Mouse (Mus musculus) urinary bladder, postnatal 25 days (tissue): ENCODE data around the gene Cbr4.

Experiments used
- DNase-seq: peaks from one replicate; pipeline ENCODE4 v3.0.0; 2022; ENCODE audit warnings: low spot score

Cbr4 gene

DNA sequence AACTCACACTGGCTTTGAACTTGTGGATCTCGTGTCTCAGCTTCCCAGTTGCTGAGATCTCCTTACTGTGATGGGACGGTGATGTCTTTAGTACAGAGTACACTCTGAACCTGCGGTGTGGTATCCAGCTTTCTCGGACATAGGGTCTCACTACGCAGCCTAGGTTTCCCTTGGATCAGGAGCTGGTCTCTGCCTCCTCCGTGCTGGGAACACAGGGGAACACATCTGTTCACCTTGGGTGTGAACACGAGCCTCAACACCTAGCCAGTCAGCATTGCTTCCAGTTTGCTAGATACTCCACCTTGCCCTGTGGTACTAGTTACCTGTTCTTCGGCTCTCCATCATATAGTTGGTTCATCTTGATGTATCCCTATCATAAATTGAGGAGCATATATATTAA lies 1.1 kb downstream of the Cbr4 start:
- no peak for DNase-seq

DNA sequence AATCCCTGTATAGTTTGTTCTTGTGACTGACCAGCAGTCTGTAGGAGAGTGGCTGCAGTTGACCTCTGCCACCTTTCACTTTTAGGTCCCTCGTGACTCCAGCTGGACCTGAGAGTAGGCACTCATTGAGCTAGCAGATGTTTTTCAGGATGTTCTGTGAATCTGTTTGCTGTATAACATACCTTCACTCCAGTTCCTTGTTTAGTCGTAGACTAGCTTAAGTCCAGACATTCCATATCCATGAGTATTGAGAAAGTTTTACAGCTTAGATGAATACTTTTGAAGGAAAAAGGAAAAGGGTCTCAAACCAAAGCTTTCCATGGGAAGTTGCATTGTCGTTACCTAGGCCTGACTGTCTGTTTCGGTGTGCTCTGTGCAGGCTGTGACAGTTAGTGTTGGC lies 9.6 kb downstream of the Cbr4 start:
- DNase-seq, result no peak

DNA sequence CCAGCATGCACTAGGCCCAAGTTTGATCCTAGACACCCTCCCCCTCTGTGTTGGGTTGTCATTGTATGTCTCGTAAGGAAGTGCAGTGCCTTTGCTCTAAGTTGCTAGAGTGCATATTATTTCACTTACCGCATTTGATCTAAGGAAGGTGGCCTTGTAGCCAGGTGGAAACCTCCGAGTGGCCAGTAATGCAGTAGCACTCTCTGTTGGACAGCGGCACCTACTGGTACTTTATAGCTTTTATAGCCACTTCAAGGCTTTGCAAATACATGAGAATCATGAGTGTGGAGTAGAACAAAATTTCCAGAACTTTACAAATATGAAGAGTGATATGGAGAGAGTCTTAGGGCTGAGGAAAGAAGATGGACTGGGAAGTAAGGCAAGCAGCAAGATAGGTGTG lies 11.5 kb downstream of the Cbr4 start:
- DNase-seq, result no peak

DNA sequence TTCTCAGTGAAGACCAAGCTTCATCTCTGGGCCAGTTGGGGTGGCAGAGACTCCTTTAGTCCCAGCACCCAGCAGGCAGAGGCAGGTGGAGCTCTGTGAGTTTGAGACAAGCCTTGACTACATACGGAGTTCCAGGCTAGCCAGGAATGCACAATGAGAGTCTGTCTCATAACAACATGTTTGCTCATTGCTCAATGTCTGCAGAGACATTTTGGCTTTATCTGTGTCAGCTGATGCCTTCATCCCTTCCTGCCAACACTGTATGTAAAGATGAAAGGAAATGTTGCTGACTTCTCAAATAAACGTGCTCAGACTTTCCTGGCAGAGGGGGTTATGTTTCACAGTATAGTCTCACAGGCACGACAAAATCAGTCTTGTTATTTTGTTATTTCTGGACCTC lies 13.4 kb downstream of the Cbr4 start:
- no peak for DNase-seq

DNA sequence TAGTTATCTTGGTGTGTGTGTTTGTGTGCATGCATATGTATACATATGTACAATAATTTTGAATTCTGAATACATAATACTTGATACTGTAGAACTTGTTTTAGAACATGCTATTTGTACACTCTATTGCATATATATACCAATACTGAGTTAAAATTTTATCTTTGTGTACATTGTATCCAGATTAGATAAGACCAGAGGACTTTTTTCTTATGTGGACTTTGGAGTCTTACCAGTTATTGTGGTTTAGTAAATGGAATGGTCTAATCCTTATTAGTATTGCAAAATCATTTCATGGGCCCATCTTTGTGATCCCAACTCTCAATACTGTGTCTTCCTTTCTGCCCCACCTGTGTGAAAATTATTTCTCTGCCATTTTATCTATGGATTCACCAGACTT lies 14.7 kb downstream of the Cbr4 start:
- no peak for DNase-seq

DNA sequence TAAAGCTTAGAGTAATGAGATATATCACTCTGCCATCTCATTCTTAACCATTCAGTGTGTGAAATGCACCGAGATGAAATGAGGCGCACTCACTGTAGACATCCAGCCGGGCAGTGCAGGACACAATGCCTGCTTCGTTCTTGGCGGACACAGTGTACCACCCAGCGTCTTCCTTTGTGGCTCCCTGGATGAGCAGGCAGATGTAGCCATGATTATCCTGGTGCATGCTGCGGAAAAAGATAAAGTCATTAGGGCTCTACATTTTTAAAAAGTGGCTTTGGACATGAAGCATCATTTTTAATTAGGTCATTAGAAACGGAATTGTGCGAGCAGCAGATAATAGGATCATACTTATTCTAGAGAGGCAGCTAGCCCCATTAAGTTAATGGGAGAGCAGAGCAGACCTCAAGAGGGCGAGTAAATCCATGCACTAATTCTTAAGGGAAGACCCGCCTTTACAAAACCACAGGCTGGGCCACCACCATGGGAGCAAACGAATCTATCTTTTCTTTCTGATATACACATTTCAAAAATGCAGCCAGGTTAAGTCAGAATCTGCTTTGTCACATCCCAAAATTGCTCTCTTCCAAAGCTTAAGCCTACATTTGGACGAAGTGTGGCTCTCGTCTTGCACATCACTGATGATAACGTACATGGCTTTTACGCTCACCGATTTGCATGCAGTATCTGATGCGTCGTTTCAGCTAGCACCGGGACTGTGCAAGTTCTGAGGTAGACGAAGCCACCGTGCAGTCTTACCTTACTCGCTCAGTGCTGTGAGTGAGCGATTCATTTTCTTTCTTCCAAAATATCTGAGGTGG lies 27.8 kb downstream of the Cbr4 start:
- DNase-seq, result no peak

DNA sequence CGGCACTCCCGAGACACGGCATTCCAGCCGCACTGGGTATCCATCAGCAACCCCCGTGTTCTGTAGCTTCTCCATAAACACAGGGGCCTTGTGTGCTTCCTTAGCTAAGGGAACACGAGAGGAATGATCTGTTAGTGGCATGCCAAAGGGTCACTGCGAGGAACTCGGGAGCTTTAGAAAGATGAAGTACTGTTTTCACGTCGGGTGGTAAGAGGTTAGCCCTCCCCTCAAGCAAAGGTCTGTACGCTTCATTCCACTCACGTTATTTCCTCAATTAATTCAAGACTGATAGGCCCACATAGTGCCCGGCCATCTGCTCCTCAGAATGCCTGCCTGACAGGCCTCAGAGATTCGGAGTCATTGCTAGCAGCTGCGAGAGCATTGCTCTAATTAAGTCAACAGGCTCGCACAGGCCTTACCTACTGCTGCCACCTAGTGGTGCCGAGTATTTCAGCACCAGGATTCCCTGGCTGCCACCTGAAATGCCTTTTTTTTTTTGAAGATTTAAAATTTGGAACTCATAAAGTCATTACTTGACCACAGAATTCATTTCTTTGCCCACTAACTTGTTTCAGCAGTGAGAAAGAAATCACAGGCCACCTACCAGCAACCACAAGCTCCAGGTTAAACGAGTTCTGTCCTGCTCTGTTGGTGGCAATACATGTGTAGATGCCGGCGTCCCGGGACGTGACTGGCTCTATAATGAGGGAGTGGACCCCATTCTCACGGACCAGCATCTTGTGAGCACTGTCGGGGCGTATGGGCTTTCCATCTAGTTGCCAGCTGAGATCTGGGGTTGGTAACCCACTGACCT lies 28.6 kb downstream of the Cbr4 start:
- peak; percentile 78 for DNase-seq

DNA sequence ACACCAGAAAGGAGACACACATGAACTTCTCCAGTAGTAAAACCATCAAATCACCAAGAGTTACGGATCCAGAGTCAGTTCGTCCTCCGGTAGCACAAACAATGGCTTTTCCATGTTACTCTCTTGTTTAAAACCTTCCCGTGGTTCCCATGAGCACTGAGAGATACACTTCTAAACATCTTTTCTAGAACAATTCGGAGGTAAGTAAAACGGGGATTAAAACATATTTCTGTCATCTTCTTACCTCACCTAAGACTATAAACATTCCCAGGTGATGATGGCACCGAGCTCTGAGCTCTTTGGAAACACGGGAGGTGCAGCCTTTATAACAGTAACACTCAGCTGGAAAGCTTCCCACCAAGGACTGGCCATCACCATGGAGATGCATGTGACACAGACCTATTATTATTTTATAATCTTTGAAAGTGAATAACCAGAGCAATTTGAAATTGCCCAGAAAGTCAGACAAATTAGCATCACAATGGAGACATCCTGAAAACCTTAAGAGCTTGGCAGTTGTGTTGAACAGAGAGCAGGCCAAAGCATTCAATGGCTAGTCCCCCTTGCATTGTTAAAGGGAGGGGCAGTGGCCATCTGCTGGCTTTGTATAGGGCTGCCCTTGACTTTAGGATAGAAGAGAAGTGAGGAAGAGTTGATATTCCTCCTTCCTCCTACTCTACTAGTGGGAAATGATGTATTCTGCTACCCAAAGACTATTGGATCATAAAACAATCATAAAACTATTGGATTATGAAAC lies 29.4 kb downstream of the Cbr4 start:
- DNase-seq, result no peak

DNA sequence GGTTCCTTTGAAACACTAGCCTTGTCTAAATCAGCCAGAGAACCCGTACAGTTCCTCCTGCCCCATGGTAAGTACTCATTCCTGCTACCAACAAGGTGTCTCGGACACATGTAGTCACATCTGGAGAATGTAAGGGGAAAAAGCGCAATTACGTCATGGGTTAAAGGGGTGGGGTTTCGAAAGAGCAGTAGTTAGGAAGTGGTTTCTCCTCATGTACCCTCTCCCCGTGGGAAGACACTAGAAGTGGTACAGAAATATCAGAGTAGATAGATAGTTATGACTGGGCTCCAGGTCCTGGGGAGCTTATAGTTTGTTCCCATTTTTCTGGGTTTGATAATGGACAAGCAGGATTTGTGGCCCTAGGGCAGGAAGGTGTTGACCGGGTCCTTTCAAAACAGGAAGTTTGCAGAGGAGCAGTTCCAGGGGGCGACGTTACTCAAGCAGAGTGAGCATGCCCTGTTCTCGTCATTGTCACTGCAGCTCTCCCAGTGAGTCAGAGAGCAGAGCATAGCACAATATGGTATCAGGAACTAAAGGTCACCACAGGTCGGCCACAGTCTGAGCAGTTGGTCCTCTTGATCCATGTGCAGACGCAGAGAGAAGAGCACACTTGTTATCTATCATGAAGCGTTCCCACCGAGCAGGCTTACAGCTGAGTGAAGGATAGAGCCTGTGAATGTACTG lies 30.1 kb downstream of the Cbr4 start:
- no peak for DNase-seq

DNA sequence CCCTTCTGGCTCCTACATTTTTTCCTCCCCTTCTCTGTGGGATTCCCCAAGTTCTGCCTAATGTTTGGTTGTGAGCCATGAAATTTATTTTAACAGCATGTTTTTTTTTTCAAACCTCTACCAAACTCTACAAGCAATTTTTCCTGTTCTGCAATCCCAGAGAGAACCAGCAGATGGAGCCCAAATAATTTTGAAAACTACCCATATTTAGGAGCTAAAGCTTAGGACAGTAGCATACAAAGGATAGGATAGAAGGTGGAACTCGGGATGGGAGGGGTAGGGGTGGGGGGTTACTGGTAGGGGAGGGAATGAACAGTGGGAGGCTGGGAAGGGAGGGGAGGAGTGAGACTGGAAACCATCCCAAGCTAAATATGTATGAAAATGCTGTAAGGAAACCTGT lies 34.6 kb downstream of the Cbr4 start:
- peak; percentile 15 for DNase-seq

DNA sequence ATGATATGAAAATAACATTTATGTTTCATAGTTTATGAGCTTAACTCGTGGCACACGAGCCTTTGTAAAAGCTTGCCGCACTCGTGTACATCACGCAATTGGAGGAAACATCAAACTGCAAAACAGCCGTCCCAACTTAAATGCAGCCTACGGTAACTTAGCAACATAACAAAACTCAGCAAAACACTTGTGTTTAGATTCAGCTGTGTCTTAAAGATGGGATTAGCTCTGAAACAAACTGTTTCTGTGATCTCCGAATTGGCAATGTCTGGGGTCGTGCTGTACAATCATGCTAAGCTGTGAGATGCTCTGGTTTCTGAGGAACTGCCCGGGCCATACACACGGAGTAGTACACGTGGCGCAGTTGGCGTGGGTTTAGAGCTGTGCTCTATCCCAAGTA lies 39.5 kb downstream of the Cbr4 start:
- DNase-seq, result no peak

DNA sequence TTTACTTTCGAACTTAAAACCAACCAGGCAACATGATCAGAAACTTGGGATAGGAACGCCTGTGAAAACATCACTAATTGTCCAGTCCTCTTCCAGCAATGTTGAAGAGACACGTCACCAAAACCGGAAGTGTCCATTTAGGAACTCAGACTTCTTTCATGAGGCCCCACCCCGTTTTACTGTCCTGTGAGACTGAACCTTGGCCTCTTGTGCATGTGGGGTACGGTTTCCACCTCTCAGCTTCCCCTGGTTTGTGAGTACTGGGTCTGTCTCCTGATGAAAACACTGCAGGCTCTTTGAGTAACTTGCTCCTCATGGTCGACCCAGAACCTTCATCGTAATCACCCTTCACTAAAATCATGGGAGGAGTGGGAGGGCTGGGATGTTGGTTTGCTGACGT lies 40.7 kb downstream of the Cbr4 start:
- no peak for DNase-seq

DNA sequence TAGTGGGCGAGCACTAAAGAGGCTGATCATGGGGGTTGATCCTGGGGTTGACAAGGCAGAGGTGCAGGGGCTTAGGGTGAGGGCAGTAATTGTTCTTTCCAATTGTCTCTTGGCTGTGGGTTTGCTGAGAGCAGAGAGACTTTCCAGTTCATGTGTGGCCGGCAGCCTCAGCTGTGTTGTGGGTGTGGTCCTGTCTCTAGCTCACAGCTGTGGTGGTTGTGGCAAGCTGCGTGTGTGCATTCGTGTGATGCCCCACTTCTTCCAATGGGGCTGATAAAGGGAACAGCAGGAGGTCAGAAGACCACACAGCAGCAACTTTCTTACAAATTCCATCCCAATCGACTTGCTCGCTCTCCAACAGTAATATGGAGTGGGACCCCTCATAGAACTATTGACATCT lies 41.1 kb downstream of the Cbr4 start:
- DNase-seq, result no peak

DNA sequence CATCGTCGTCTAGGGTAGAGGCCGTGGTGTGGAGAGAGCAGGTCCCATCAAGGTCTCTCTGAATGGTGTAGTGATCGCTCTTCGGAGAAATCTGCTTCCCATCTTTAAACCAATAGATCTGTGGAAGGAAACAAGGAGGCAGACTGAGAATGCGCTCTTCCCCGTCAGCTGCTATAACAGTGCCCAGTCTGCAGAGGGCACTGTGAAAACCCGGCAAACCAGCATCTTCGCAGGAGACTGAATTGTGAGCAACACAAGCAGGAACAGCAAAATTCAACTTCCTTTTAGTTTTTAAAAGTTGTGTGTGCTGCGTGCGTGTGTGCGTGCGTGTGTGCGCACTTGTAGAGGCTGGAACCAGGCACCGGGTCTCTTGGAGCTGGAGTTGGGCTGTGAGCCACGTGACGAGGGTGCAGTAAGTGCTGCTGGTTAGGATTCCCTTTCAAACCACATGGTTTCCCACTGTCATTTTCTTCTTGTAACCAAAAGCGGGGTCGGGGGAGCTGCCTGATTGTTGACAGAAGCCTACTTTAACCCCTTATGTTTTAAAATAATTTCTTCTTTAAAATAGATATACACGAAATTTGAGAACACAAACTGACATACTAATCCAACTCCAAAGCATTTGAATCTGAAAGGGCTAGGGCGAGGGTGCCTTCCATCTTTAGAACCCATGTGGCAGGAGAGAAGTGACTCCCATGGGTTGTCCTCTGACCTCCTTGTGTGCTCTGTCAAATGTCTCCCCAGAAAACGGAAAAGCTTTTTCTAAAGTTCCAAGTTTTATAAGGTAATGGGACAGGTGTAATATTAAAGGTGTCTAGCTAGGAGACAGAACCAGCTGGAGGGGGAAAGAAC lies 44.6 kb downstream of the Cbr4 start:
- no peak for DNase-seq

DNA sequence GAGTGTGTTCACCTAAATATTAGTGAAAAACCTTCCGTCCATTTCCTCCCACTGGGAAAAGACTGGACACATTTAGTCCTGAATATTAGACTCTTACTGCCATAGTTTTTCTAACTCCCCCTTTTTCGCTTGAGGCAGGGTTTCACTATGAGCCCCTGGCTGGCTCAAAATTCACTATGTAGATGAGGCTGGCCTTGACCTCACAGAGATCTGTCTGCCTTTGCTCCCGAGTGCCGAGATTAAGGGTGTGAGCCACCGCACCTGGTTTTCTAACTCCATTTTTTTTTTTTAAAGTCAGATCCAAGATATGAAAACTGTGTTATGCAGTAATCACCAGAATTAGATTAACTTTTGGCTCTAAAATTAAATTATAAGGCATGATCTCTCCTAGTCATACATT lies 45.3 kb downstream of the Cbr4 start:
- no peak for DNase-seq

DNA sequence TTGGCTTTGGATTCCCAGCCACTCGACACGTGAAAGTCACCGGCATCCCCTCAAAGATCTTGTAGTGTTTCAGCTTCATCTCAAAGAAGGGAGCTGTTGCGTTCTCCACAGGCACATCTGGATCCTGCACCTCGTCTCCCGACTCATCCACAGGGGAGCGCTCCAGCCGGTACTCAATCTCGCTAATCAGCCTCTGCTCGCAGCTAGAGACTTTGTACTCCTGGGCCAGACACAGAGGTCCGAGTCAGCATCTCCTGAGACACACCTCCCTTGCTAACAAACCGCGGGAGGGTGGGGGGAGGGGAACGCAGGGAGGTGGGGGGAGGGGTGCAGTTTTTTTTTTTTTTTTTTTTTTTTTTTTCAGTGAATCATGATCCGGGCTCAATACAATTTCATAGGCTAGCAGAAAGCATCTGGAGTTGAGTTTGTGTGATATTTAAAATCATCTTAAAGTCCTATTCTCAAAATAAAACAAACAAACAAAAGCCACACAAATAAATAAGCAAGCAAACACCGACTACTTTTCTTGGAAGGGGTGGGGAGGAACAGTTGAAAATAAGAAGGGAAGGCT lies 45.9 kb downstream of the Cbr4 start:
- no peak for DNase-seq

DNA sequence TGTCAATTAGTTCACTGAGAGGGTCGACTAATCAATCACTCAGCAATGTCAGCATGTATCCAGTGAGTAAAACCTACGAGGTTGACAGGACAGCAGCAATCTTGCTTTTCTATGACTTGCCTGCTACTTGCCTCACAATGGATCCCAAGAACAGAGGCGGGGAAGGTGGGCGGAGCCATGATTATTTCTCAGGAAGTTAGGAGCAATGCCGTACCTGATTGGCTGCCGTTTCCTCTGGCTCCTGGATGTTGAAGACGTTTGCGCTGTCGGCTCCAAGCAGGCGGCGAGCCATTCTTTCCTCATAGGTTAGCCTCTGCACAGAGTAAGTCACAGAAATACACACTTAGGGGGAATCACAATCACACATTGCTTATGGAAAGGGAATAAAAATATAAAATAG lies 47.9 kb downstream of the Cbr4 start:
- DNase-seq, result no peak

DNA sequence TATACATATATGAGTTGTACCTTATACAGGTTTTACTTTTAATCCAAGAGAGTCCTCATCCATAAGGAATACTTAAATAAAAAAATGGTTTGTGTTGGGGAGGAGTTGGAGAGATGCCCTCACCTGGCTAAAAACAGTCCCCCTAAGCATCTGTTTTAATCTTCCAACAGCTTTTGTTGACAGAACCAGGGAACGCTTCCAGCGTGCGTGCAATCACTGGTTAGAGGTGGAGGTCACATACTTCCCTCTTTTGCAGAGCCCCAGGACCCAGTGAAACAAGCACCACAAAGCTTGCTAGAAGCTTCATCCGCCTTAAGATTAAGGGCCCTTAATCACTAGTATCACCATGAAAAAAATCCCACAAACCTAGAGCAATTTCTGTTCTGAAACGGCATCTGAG lies 49.9 kb downstream of the Cbr4 start:
- no peak for DNase-seq

DNA sequence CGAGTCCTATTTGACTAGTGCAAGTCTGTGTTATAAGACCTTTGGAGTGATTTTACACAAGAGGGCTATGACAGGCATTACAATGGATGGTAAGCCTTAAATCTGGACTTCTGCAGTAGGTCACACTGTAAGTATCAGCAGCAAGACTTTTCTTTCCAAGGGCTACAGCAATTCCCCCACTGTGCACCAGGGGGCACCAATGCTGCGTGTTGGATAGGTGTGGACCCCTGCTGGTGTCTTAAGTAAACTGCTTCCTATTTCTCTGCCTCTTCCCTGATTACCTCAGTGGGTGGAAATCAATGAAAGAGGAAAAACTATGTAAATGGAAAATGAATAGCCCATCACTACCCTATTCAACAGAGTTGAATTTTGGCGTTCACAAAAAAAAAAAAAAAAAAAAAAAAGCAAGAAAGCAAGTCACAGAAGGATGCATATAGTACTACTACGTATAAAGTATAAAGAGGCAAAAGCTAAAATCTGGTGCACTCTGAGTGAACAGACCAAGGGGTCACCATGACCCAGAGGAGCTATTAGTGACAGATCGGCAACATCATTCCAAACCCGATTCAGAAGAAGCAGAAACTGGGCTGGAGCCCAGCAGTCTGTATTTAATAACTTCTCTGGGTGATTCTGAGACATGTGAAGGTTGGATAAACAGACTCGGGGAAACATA lies 52.4 kb downstream of the Cbr4 start:
- peak; percentile 89 for DNase-seq

DNA sequence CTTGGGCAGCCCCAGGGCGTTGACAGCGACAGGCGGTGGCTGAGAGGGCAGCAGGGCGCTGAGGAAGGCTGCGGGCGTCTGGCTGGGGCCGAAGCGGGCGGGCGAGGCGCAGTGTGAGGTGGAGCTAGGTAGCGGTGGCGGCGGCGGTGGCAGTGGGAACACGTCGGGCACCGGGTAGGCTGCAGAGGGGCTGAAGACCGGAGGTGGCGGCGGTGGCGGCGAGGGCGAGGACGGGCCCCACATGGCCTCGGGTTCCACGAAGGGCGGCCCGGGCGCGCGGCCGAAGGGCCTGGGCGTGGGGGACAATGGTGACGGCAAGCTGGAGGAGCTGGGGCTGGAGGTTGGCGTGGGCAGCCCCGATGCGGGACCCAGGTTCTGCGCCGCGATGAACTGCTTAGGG lies 62.1 kb downstream of the Cbr4 start:
- DNase-seq, result no peak
